Mouse (Mus musculus): ENCODE results near the gene Nlrp10.

Gene Nlrp10

DNA sequence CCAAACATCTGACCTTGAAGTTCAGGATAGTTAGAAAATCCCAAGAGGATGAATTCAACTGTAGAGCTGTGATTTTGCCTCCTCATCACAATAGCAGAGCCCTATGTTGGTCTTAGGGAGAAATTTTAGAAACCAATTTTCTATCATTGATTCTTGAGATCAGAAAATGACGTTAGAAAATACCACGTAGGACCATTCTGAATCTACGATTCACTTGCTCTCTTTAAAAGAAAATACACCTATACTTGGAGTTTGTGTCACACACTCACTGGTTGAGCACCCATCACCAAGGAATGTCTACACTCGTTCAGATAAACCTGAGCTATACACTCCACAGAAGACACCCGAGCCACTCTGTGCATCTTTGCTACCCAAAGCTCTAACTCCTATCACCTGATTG is 35.7 kb downstream of the Nlrp10 start, which contains the start of gene Olfr519:
TSS of gene Olfr519 (minus strand) at position 101 of the 400 bp plus-strand sequence.
- DNase-seq (ENCODE audit: low spot score): no peak

DNA sequence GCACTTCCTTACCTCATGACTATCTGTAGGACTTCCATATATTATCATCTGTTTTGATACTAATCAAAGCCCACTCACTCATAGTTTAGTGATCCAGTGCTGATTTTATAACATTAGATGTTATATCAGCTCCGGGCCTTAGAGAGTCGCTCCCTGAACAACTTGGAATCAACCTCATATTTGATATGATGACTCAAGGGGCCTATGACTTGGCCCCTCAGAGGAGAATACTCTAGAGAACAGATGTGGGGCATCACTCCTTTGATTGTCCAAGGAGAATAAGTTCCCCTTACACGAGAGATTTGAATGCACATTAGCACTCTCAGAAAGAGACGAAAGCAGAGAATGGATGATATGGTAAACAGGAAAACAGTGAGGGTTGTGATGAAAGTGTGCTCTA is 45.1 kb downstream of the Nlrp10 start, which contains the start of gene Olfr518:
TSS of gene Olfr518 (minus strand) at position 101 of the 400 bp plus-strand sequence.
- no peak for DNase-seq (ENCODE audit: low spot score)

- DNase-seq (ENCODE audit: low spot score): no peak
Observed at GRCm38 (mm10) chr7:108872279-108872678, 57.7 kb downstream of the Nlrp10 start, which contains the start of gene Olfr517. Gene Olfr517, minus strand, starts transcription at chr7:108872379.

Data from left cerebral cortex, adult 11 months (tissue).